Mouse (Mus musculus) embryonic facial prominence, embryonic 14.5 days (tissue): Measurements from ENCODE around the gene Fchsd2. TPM values are rescaled to one million over a fixed set of nuclear protein-coding genes. Genes with fewer than 3 reads are reported as not detected.

Experiments
- ATAC-seq: fragments of 200-750 bp; cut with Nextera tagmentation; 2 replicates; pipeline ENCODE4 v1.8.0; 2017; ENCODE audit warnings: low read depth, moderate number of reproducible peaks, moderate TSS enrichment
- DNase-seq: peaks from one replicate; pipeline ENCODE4 v3.0.0-alpha.2; 2015; ENCODE audit warnings: low spot score
- H3K27ac ChIP-seq: fragments of 300-500 bp; sonication (generic); replicated peaks from 2 replicates; pipeline ENCODE4 v1.5.1; 2014; ENCODE audit warnings: low read depth, mild to moderate bottlenecking, low read length, moderate library complexity
- H3K27me3 ChIP-seq: fragments of 300-500 bp; sonication (generic); replicated peaks from 2 replicates; pipeline ENCODE4 v1.6.1; 2014; ENCODE audit warnings: low read length; ENCODE audit not compliant: control insufficient read depth, insufficient read depth
- H3K36me3 ChIP-seq: fragments of 300-500 bp; sonication (generic); 2 replicates; pipeline ENCODE4 v1.6.1; 2014; ENCODE audit warnings: low read length, mixed read lengths; ENCODE audit not compliant: control insufficient read depth, insufficient read depth
- H3K4me1 ChIP-seq: fragments of 300-500 bp; sonication (generic); 2 replicates; pipeline ENCODE4 v1.6.1; 2014; ENCODE audit warnings: antibody characterized with exemption, low read length; ENCODE audit not compliant: control insufficient read depth, insufficient read depth
- H3K4me2 ChIP-seq: fragments of 300-500 bp; sonication (generic); 2 replicates; pipeline ENCODE4 v1.6.1; 2014; ENCODE audit warnings: low read depth, mild to moderate bottlenecking, low read length, moderate library complexity, mixed read lengths
- H3K4me3 ChIP-seq: fragments of 300-500 bp; sonication (generic); 2 replicates; pipeline ENCODE4 v1.5.1; 2014; ENCODE audit warnings: low read depth, mild to moderate bottlenecking, low read length
- H3K9ac ChIP-seq: fragments of 300-500 bp; sonication (generic); 2 replicates; pipeline ENCODE4 v1.6.1; 2014; ENCODE audit warnings: low read depth, mild to moderate bottlenecking, low read length, moderate library complexity, mixed read lengths
- H3K9me3 ChIP-seq: fragments of 300-500 bp; sonication (generic); 2 replicates; pipeline ENCODE4 v1.6.1; 2016; ENCODE audit warnings: low read length; ENCODE audit not compliant: control insufficient read depth
- WGBS: fragments of 180-500 bp; shearing (Covaris S2); extraction: QIAGEN DNeasy Blood & Tissue Kit; methylation state at CpG from one replicate; pipeline ENCODE4 v1.1.7; 2014; 5-methylcytosine and 5-hydroxymethylcytosine counted together
- polyA plus RNA-seq: library from polyadenylated mRNA; unstranded; fragments of >200 nt; fragmentation: Nextera tagmentation; extraction: Ambion mirVana; gene quantifications from 2 replicates; pipeline ENCODE4 v1.2.1, GENCODE M21; 2014

Gene Fchsd2
- polyA plus RNA-seq, 1 experiment from 2014 or later: 20.7 TPM

GRCm38 (mm10) chr7:101114328-101114727, 21.7 kb downstream of the Fchsd2 start:
- Histone ChIP-seq H3K27me3 (no peaks in the 10 kb centered on the region), H3K4me2 (no peak overlapping the region), H3K4me3 (no peak overlapping the region), H3K9ac (no peak overlapping the region), H3K9me3 (0 out of 2 replicates have a peak, but pooled peaks cover 1% of the 10 kb centered on the region), H3K4me1 (peaks cover 7% of the 10 kb centered on the region), H3K27ac (no peak overlapping the region), H3K36me3 (peaks cover 76% of the 10 kb centered on the region)
- DNase-seq (no peak), ATAC-seq (no peak)
- 97% methylated on average over 1 of the region's 1 CpGs for WGBS

GRCm38 (mm10) chr7:101119391-101119790, 26.7 kb downstream of the Fchsd2 start:
- Histone ChIP-seq H3K9me3 (0 out of 2 replicates have a peak, but pooled peaks cover 3% of the 10 kb centered on the region), H3K4me2 (no peak overlapping the region), H3K9ac (no peak overlapping the region), H3K4me1 (no peaks in the 10 kb centered on the region), H3K27ac (no peak overlapping the region), H3K27me3 (no peaks in the 10 kb centered on the region), H3K36me3 (peaks cover 64% of the 10 kb centered on the region), H3K4me3 (no peak overlapping the region)
- 89% methylated on average over 7 of the region's 7 CpGs for WGBS
- no peak for DNase-seq
- ATAC-seq: no peak

- Histone ChIP-seq H3K4me2 (no peak overlapping the region), H3K9me3 (0 out of 2 replicates have a peak, but pooled peaks cover 3% of the 10 kb centered on the region), H3K36me3 (peaks cover 27% of the 10 kb centered on the region), H3K4me1 (peaks cover 5% of the 10 kb centered on the region; the same call in 1 of the 2 replicates), H3K27ac (no peak overlapping the region), H3K9ac (no peak overlapping the region), H3K4me3 (no peak overlapping the region), H3K27me3 (no peaks in the 10 kb centered on the region)
- DNase-seq (no peak), ATAC-seq (no peak)
- WGBS: 68% methylated on average over 6 of the region's 6 CpGs
Observed at GRCm38 (mm10) chr7:101123579-101124347, 31.1 kb downstream of the Fchsd2 start.

GRCm38 (mm10) chr7:101127737-101128136, 35.1 kb downstream of the Fchsd2 start:
- Histone ChIP-seq H3K9ac (no peak overlapping the region), H3K36me3 (peaks cover 9% of the 10 kb centered on the region; the same call in 1 of the 2 replicates), H3K4me3 (no peak overlapping the region), H3K4me1 (peaks cover 5% of the 10 kb centered on the region; the same call in 1 of the 2 replicates), H3K4me2 (no peak overlapping the region), H3K27ac (no peak overlapping the region), H3K27me3 (no peaks in the 10 kb centered on the region), H3K9me3 (no peaks in the 10 kb centered on the region)
- 61% methylated on average over 3 of the region's 3 CpGs for WGBS
- DNase-seq (peak; percentile 41), ATAC-seq (no peak)

GRCm38 (mm10) chr7:101128536-101128935, 35.9 kb downstream of the Fchsd2 start:
- WGBS: 72% methylated on average over 4 of the region's 4 CpGs
- no peak overlapping the region for H3K4me3 ChIP-seq
- ATAC-seq (peak; percentile 44; the same call in 1 of the 2 replicates), DNase-seq (no peak)
- H3K36me3 ChIP-seq: peaks cover 9% of the 10 kb centered on the region; the same call in 1 of the 2 replicates
- no peaks in the 10 kb centered on the region for H3K27me3 ChIP-seq
- no peak overlapping the region for H3K27ac ChIP-seq
- H3K4me1 ChIP-seq: peaks cover 5% of the 10 kb centered on the region; the same call in 1 of the 2 replicates
- H3K9ac ChIP-seq: no peak overlapping the region
- no peaks in the 10 kb centered on the region for H3K9me3 ChIP-seq
- no peak overlapping the region for H3K4me2 ChIP-seq

GRCm38 (mm10) chr7:101130646-101131045, 38.0 kb downstream of the Fchsd2 start:
- Histone ChIP-seq H3K4me3 (no peak overlapping the region), H3K27me3 (no peaks in the 10 kb centered on the region), H3K9ac (no peak overlapping the region), H3K4me2 (no peak overlapping the region), H3K4me1 (peaks cover 5% of the 10 kb centered on the region; the same call in 1 of the 2 replicates), H3K36me3 (peaks cover 9% of the 10 kb centered on the region; the same call in 1 of the 2 replicates), H3K27ac (no peak overlapping the region), H3K9me3 (no peaks in the 10 kb centered on the region)
- WGBS: 87% methylated on average over 3 of the region's 3 CpGs
- ATAC-seq (no peak), DNase-seq (no peak)

- Histone ChIP-seq H3K27me3 (no peaks in the 10 kb centered on the region), H3K4me1 (peaks cover 5% of the 10 kb centered on the region; the same call in 1 of the 2 replicates), H3K4me2 (no peak overlapping the region), H3K4me3 (no peak overlapping the region), H3K9me3 (no peaks in the 10 kb centered on the region), H3K27ac (no peak overlapping the region), H3K36me3 (peaks cover 9% of the 10 kb centered on the region; the same call in 1 of the 2 replicates), H3K9ac (no peak overlapping the region)
- DNase-seq: no peak
- ATAC-seq: no peak
- WGBS: 79% methylated on average over 6 of the region's 6 CpGs
Observed at GRCm38 (mm10) chr7:101131281-101131680, 38.6 kb downstream of the Fchsd2 start.

GRCm38 (mm10) chr7:101133591-101133990, 40.9 kb downstream of the Fchsd2 start:
- Histone ChIP-seq H3K27me3 (no peaks in the 10 kb centered on the region), H3K9me3 (no peaks in the 10 kb centered on the region), H3K36me3 (0 out of 2 replicates have a peak, but pooled peaks cover 4% of the 10 kb centered on the region), H3K4me3 (no peak overlapping the region), H3K4me1 (no peaks in the 10 kb centered on the region), H3K9ac (no peak overlapping the region), H3K4me2 (no peak overlapping the region), H3K27ac (no peak overlapping the region)
- no peak for ATAC-seq
- WGBS: 97% methylated on average over 2 of the region's 2 CpGs
- no peak for DNase-seq
